Mouse (Mus musculus) brain, embryonic 14.5 days (tissue): Measurements from ENCODE around the gene Selenom. TPM values are rescaled to one million over a fixed set of nuclear protein-coding genes. Genes with fewer than 3 reads are reported as not detected.

Source experiments
- DNase-seq: peaks from one replicate; pipeline ENCODE4 v3.0.0-alpha.2; 2011; ENCODE audit warnings: low read depth
- CTCF ChIP-seq: fragments of 200-500 bp; IDR thresholded peaks from 2 replicates; pipeline ENCODE4 v1.5.1; 2012; ENCODE audit warnings: inconsistent platforms, mild to moderate bottlenecking, moderate library complexity, borderline replicate concordance; ENCODE audit not compliant: insufficient read depth, insufficient read length; ENCODE audit errors: extremely low read depth
- POLR2A ChIP-seq: fragments of 200-500 bp; IDR thresholded peaks from 2 replicates; pipeline ENCODE4 v1.6.1; 2012; ENCODE audit warnings: mild to moderate bottlenecking, inconsistent platforms, borderline replicate concordance; ENCODE audit not compliant: poor library complexity, insufficient read depth, insufficient read length, severe bottlenecking; ENCODE audit errors: extremely low read depth
- polyA plus RNA-seq: library from polyadenylated mRNA; depleted of rRNA; stranded (reverse); fragments of >200 nt; gene quantifications from 2 replicates; pipeline ENCODE4 v1.2.3, GENCODE M21; 2012

Selenom gene
- polyA plus RNA-seq, 1 experiment: 65.9 TPM

GRCm38 (mm10) chr11:3515637-3516036, 1.2 kb downstream of the Selenom start:
- no peak for DNase-seq
- TF ChIP-seq CTCF (no peak), POLR2A (no peak)

DNA sequence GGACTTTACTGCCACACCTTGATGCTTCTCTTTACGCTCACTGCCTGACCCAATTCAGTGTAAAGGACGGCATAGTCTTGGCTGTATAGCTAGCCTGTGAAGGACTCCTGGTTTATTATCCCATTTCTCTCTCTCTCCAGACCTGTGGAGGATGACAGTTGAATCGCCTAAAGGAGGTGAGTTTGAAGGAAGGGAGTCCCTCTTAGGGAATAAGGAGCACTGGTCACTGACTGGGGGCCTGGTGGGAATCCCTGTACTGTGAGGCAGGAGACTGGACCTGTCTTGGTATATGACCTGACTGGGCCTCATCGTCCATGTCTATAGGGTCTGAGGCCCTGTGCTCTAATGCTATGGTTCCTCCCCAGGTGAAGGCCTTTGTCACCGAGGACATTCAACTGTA, 1.6 kb downstream of the Selenom start:
- TF ChIP-seq CTCF (no peak), POLR2A (no peak)

GRCm38 (mm10) chr11:3516859-3517845, 2.7 kb downstream of the Selenom start:
- DNase-seq: peak; percentile 56
- TF ChIP-seq POLR2A (no peak), CTCF (no peak)

More for the DNA sequence above, 1.6 kb downstream of the Selenom start:
- DNase-seq: no peak

GRCm38 (mm10) chr11:3517846-3518732, 3.6 kb downstream of the Selenom start:
- no peak for DNase-seq
- no peak for TF ChIP-seq CTCF
- no peak for TF ChIP-seq POLR2A

- TF ChIP-seq POLR2A: no peak
- no peak for TF ChIP-seq CTCF
- DNase-seq: no peak
Measured at GRCm38 (mm10) chr11:3519051-3519726, 4.7 kb downstream of the Selenom start.

GRCm38 (mm10) chr11:3519756-3520398, 5.4 kb downstream of the Selenom start:
- no peak for TF ChIP-seq CTCF
- TF ChIP-seq POLR2A: no peak
- DNase-seq: no peak

GRCm38 (mm10) chr11:3520919-3521318, 6.4 kb downstream of the Selenom start:
- no peak for DNase-seq
- no peak for TF ChIP-seq POLR2A
- TF ChIP-seq CTCF: no peak

- no peak for DNase-seq
- TF ChIP-seq POLR2A: no peak
Measured at GRCm38 (mm10) chr11:3521339-3522224, 7.1 kb downstream of the Selenom start.

GRCm38 (mm10) chr11:3522285-3523000, 8.0 kb downstream of the Selenom start:
- TF ChIP-seq POLR2A (no peak), CTCF (no peak)
- no peak for DNase-seq
